In the genomic region with DNA sequence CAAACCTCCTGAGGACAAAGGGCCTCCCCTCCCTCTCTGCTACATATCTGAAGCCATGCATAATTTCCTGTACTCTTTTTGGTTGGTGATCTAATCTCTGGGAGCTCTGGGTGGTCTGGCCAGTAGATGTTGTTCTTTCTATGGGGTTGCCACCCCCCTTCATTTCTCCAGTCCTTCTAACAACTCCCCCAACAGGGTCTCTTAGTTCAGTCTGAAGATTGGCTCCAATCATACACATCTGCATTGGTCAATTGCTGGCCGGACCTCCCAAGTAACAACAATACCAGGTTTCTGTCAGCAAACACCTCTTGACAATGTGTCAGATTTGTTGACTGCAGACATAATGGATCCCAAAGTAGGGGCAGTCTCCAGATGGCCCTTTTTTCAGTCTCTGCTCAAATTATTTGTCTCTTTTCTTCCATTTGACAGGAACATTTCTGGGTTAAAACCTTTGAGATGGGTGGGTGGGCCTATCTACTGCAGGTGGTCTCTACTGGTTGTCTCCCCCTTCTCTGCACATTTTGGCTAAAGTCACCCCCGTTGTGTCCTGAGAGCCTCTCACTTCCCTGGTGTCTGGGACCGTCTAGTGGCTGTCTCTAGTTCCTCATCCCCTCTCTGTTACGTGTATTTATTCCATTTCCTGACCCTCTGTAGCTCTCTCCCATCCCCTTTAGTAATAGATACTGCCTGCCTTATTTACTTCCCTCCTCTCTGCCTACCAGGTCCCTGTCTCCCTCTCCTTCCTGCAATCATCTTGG, we compare ENCODE assay signal across 22 mouse cellular contexts. TPM values are rescaled to one million over a fixed set of nuclear protein-coding genes. Genes with fewer than 3 reads are reported as not detected.
A peak's percentile ranks its signal among the peaks of the same experiment; 100 is the strongest.
DNase-seq lines count a peak whose midpoint lies in the region; ATAC-seq and TF ChIP-seq lines count a peak whose summit lies in the region.
"Had no signal": no experiment of that assay in that cellular context is flagged by ENCODE, and none has a peak within 500 bp of the region (broad histone marks: within the 10 kb centered on the region; RNA-seq: fewer than 3 reads in every experiment).

No protein-coding gene starts in this region.

- no peaks in the 10 kb centered on the region for H3K27me3 ChIP-seq in lung, embryonic 14.5 days (ENCODE audit: insufficient read depth, low read length)
- no peaks in the 10 kb centered on the region for H3K27me3 ChIP-seq in lung, embryonic 16.5 days (ENCODE audit: control insufficient read depth, insufficient read depth, low read depth, low read length)
- H3K27me3 ChIP-seq: embryonic facial prominence, embryonic 12.5 days; forebrain, embryonic 13.5 days; forebrain, embryonic 15.5 days; Patski had no signal

- no peaks in the 10 kb centered on the region for H3K9me3 ChIP-seq in lung, embryonic 14.5 days (ENCODE audit: low read depth, low read length)
- H3K9me3 ChIP-seq in lung, embryonic 16.5 days (ENCODE audit: control insufficient read depth, low read length): no peaks in the 10 kb centered on the region
- H3K9me3 ChIP-seq: embryonic facial prominence, embryonic 10.5 days; embryonic facial prominence, embryonic 12.5 days; forebrain, embryonic 13.5 days; forebrain, embryonic 15.5 days had no signal

- peak overlapping the region; percentile 67 for H3K27ac ChIP-seq in lung, embryonic 14.5 days (ENCODE audit: low read depth)
- peak overlapping the region; percentile 61 for H3K27ac ChIP-seq in lung, embryonic 16.5 days (ENCODE audit: low read length)
- H3K27ac ChIP-seq: embryonic facial prominence, embryonic 10.5 days; embryonic facial prominence, embryonic 12.5 days; forebrain, embryonic 13.5 days; forebrain, embryonic 15.5 days had no signal

- H3K4me3 ChIP-seq in lung, embryonic 14.5 days (ENCODE audit: low read depth, low read length): no peak overlapping the region
- no peak overlapping the region for H3K4me3 ChIP-seq in lung, embryonic 16.5 days (ENCODE audit: low read length)
- H3K4me3 ChIP-seq: embryonic facial prominence, embryonic 10.5 days; embryonic facial prominence, embryonic 12.5 days; forebrain, embryonic 13.5 days; forebrain, embryonic 15.5 days had no signal

- no peaks in the 10 kb centered on the region for H3K4me1 ChIP-seq in lung, embryonic 14.5 days (ENCODE audit: insufficient read depth)
- H3K4me1 ChIP-seq in lung, embryonic 16.5 days (replicated peaks; ENCODE audit: control insufficient read depth, insufficient read depth, low read length): no peaks in the 10 kb centered on the region
- H3K4me1 ChIP-seq: embryonic facial prominence, embryonic 10.5 days; embryonic facial prominence, embryonic 12.5 days; forebrain, embryonic 13.5 days; forebrain, embryonic 15.5 days had no signal

- no peaks in the 10 kb centered on the region for H3K36me3 ChIP-seq in lung, embryonic 14.5 days (ENCODE audit: insufficient read depth)
- H3K36me3 ChIP-seq in lung, embryonic 16.5 days (ENCODE audit: control insufficient read depth, insufficient read depth, low read length): no peaks in the 10 kb centered on the region
- H3K36me3 ChIP-seq: embryonic facial prominence, embryonic 10.5 days; embryonic facial prominence, embryonic 12.5 days; forebrain, embryonic 15.5 days had no signal

- peak; percentile 90 for DNase-seq in lung, embryonic 14.5 days
- no peak for DNase-seq in lung, adult 18-20 months
- DNase-seq in lung, postnatal 25 days (ENCODE audit: low spot score): no peak
- DNase-seq in lung, postnatal 10 days: peak; percentile 36
- DNase-seq in lung, postnatal 14 days: no peak
- peak; percentile 6 to 24 for DNase-seq in lung, postnatal 4 days
- no peak for DNase-seq in Muller cell, postnatal 12 days (ENCODE audit: inconsistent ontology term)
- DNase-seq: adrenal gland, adult 8-10 months; adrenal gland, postnatal 14 days; adrenal gland, postnatal 36 days; cerebellum, adult 11-12 months; cerebellum, adult 2 months; cerebellum, adult 9-10 months; cerebellum, postnatal 10 days; cerebellum, postnatal 25 days had no signal

- ATAC-seq in lung, embryonic 14.5 days (ENCODE audit: insufficient read depth): peak; percentile 96
- ATAC-seq in lung, embryonic 16.5 days (ENCODE audit: low read depth): peak; percentile 96
- ATAC-seq: activated CD4-positive, CD25-positive, alpha-beta regulatory T cell, adult 4 months; forebrain, embryonic 13.5 days; forebrain, embryonic 15.5 days; Patski had no signal

- TF ChIP-seq CTCF in lung, embryonic 14.5 days (IDR thresholded peaks at IDR 0.05; ENCODE audit: low read depth): no peak

- no peak overlapping the region for H3K9ac ChIP-seq in lung, embryonic 14.5 days
- no peak overlapping the region for H3K9ac ChIP-seq in lung, embryonic 16.5 days (ENCODE audit: low read length)
- H3K9ac ChIP-seq: embryonic facial prominence, embryonic 12.5 days; forebrain, embryonic 13.5 days; forebrain, embryonic 15.5 days had no signal

- WGBS in lung, embryonic 14.5 days: 30% methylated on average over 4 of the region's 4 CpGs
- WGBS in lung, embryonic 16.5 days: 20% methylated on average over 4 of the region's 4 CpGs

- H3K4me2 ChIP-seq in lung, embryonic 14.5 days: no peak overlapping the region
- no peak overlapping the region for H3K4me2 ChIP-seq in lung, embryonic 16.5 days (ENCODE audit: low read depth, low read length)
- H3K4me2 ChIP-seq: embryonic facial prominence, embryonic 12.5 days; forebrain, embryonic 13.5 days; forebrain, embryonic 15.5 days had no signal

RNA-seq across cellular contexts. Expression of a gene that starts 17.0 kb away (rescaled TPM):
- polyA plus RNA-seq in lung, embryonic 14.5 days (2014; fragmentation: Nextera tagmentation; extraction: Ambion mirVana): 109 and 111 TPM in 2 replicates
- 70.0 and 72.3 TPM in 2 replicates for polyA plus RNA-seq in lung, embryonic 16.5 days (2015; fragmentation: Nextera tagmentation; extraction: Ambion mirVana)

Comparison
In these comparisons a context has a peak if more than half of its experiments do, and no peak if none do; other contexts are left out.
1. DNase-seq: peak in lung, embryonic 14.5 days (single experiment), lung, postnatal 10 days (single experiment) and lung, postnatal 4 days (2 of 2); none in lung, adult 18-20 months (0 of 2), lung, postnatal 25 days (single experiment), lung, postnatal 14 days (single experiment) and Muller cell, postnatal 12 days (single experiment).